Mouse (Mus musculus) monocyte, adult 2 months (primary cell): Measurements from ENCODE around the gene Ndufab1.

ENCODE experiments used
- DNase-seq, 2 experiments: peaks; one replicate each; pipeline ENCODE4 v3.0.0; 2022; ENCODE audit warnings: low spot score in 2 of 2, low read depth in 1 of 2

Ndufab1 gene

GRCm38 (mm10) chr7:122067517-122068381, 33.9 kb downstream of the Ndufab1 start:
- no peak for DNase-seq

GRCm38 (mm10) chr7:122066945-122067516, 34.7 kb downstream of the Ndufab1 start, which contains the start of the genes Ubfd1 and Ears2:
TSS of gene Ubfd1 (plus strand) at chr7:122067175.
TSS of gene Ears2 (minus strand) at chr7:122067263.
- peak; percentile 85 to 93 for DNase-seq

GRCm38 (mm10) chr7:122066102-122066944, 35.4 kb downstream of the Ndufab1 start:
- DNase-seq, result no peak

GRCm38 (mm10) chr7:122065656-122066055, 36.0 kb downstream of the Ndufab1 start:
- DNase-seq, result no peak

GRCm38 (mm10) chr7:122056633-122057032, 45.1 kb downstream of the Ndufab1 start:
- no peak for DNase-seq

GRCm38 (mm10) chr7:122050834-122051233, 50.9 kb downstream of the Ndufab1 start:
- DNase-seq, result no peak

GRCm38 (mm10) chr7:122048191-122048590, 53.5 kb downstream of the Ndufab1 start:
- no peak for DNase-seq

- no peak for DNase-seq
Observed at GRCm38 (mm10) chr7:122046813-122047212, 54.9 kb downstream of the Ndufab1 start.

- DNase-seq, result no peak
Observed at GRCm38 (mm10) chr7:122045711-122046110, 56.0 kb downstream of the Ndufab1 start.

GRCm38 (mm10) chr7:122045181-122045634, 56.5 kb downstream of the Ndufab1 start:
- no peak for DNase-seq

GRCm38 (mm10) chr7:122044106-122044505, 57.6 kb downstream of the Ndufab1 start:
- DNase-seq, result no peak
